Mouse (Mus musculus) ES-E14 (cell line): ENCODE results near the gene Kcnip1.

Experiments
- CHD2 ChIP-seq: IDR thresholded peaks from 2 replicates; pipeline ENCODE4 v1.6.1; 2014; ENCODE audit warnings: mild to moderate bottlenecking, low read depth, low read length, inconsistent platforms
- HCFC1 ChIP-seq: IDR thresholded peaks from 2 replicates; pipeline ENCODE4 v1.6.1; 2012; ENCODE audit warnings: low read length, inconsistent platforms, borderline replicate concordance; ENCODE audit not compliant: insufficient read depth
- MAFK ChIP-seq: IDR thresholded peaks from 2 replicates; pipeline ENCODE4 v1.6.1; 2014; ENCODE audit warnings: mild to moderate bottlenecking, low read depth, low read length, inconsistent platforms; ENCODE audit not compliant: insufficient read depth
- ZC3H11A ChIP-seq: IDR thresholded peaks from 2 replicates; pipeline ENCODE4 v1.6.1; 2012; ENCODE audit warnings: low read depth, mild to moderate bottlenecking, inconsistent platforms, low read length, borderline replicate concordance

- no peak for TF ChIP-seq CHD2
- TF ChIP-seq HCFC1: no peak
- TF ChIP-seq MAFK: no peak
- no peak for TF ChIP-seq ZC3H11A
These were observed 131.9 kb downstream of the Kcnip1 start for GRCm38 (mm10) chr11:33860905-33861582.
